Mouse (Mus musculus): ENCODE measurements at regions not wholly inside any gene's neighbourhood (a gene's known extent, or its start where the extent isn't known, plus 50 kb on each side); places are given as distances from the start of the nearest gene placed in this dataset.

DNA sequence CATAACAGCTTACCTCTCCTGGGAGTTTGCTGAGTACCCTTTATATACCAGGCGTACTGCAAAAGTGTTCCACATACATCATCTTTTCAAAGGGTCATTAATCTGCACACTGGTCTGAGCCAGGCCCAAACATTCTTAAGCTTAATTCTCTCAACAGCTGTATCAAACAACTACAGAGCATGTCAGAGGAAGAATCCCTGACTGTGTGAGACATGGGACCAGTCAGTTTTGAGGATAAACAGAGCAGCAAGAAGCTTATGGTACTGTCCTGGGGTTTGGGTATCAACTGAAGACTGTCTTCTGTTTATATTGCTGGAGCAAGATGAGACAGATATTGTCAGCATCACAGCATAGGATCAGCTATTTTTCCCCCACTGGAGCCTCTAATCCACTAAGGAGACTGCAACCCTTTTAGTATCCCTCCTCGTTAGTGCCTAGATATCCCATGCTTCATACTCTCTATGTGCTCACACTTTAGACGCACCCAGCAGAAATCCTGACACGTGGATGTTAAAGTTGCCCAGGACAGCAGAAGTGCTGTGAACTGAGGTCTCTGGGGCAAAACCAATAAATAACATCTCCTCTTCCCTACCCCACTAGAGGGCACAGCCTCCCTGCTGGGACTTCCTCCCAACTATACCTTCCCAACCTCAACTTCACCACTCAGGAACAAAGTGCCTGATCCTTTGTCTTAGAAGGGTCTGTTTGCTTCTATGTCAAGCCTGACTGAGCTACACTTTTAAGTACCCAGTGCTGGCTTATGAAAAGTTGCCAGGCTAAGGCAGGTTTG is 271.6 kb downstream of the Gm826 start:
- peak; percentile 1 for DNase-seq

DNA sequence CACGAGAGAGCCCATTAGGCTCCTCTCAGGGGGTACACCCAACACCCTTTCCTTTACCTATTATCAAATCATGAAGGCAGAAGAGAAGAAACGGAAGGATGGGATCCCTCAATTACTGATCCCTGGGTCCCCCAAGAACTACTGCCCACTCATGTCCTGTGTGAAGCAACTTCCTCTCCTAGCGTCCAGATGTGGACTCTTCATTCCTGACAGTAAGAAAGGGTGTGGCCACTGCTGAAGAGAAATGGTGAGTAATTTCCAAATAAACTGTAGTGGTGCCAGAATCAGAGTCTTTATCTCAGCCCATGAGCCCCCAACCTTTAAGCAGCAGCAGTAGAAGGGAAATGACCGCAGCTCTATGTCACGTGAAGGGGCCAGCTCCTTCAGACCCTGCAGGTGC is 273.9 kb downstream of the Gm826 start:
- DNase-seq, result no peak

DNA sequence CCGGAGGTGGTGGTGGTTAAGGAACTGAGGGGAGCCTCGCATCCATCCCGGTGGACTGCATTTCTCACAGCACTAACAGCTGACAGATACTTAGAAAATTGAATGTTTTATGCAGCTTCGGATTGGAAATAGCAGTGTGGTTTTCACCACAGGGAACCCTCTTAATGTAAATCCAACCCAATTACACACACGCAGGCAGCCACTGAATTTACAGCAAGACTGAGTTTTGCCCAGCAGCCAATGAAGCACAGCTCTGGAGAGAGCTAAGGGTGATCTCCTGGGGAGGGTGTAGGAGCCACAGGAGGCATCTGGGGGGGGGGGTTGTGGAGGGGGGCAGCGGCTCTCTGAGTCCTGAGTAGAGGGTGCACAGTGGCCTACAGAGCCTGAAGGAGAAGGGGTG is 276.8 kb downstream of the Gm826 start:
- DNase-seq, result no peak

DNA sequence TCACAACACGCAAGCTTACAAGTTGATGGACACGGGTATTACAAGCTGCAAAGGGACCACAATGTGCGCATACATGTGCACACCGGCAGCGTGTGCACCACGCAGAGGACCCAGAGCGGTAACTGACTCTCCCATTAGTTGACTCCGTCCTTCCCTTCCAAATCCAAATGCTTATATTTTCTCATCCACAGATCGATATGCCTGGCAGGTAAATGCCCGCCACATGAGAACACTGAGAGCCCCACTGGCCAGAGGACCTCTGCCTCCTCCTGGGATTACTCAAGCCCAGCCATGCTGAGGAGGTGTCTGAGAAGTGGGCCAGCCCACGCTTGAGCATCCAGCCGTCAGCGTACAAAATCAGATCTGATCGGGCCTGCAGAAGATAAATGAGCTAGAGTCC is 279.6 kb downstream of the Gm826 start:
- DNase-seq, result no peak

DNA sequence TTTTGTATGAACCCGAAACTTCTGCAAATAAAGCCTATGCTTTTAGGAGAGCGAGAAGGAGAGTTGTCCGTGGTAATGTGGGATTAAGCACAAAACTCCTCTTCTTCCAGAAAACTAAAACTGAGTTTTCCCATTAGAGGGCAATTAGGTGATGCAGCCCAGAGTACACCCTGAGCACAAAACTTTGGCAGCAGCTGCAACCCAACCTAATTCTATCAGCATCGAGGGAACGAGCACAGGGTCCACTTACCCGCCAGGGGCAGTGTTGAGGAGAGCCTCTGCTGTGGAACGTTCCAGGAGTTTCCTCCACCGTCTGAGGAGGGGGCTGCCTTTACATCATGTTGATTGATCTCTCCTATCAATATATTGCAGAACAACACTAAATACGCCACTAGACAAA is 285.7 kb downstream of the Gm826 start:
- no peak for DNase-seq

DNA sequence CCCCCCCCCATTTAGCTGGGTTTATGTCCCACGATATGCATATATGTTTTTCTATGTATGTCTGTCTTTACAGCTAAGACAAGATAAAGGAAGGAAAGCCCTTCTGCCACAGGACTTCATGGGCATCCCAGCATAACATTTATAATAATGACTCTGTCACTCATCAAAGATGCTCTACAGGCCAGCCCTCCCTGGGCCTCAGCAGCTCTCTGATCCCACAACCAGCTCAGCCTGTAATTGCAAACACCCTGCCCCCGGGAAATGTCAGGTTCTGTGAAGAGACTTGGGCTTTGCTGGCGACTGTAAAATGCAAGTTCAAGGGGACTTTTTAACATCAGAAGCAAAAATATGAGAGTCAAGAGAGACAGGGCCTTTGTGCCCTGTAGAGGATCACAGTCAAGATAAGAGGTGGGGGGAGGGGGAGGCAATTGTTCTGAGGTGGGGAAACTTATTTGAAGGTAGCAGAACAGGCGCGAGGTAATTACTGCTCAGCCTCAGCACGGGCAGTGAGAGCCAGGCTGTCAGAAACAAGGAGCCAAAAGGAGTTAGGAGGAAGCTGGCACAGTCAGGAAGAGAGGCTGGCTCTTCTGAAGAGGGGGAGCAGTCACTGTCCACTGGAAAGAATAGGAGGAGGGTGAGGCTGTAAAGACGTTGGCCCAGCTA is 286.9 kb downstream of the Gm826 start:
- DNase-seq, result no peak

DNA sequence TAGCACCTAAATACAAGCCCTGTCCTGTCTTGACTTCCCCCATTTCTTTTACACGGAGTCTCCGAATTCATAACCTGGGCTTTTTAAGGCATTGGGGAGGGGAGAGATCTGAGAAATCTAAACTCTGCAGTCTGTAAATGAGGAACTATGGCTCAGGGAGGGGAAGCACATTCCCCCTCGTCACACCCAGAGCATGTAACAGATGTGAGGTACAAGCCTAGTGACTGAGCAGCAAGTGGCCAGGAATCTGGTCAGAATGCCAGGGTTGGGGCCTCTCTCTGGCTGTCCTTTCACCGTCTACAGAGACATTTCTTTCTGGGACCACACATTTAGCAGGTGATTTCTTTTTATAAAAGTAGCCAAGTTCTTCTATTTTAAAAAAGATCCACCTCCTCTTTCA is 289.4 kb downstream of the Gm826 start:
- no peak for DNase-seq

DNA sequence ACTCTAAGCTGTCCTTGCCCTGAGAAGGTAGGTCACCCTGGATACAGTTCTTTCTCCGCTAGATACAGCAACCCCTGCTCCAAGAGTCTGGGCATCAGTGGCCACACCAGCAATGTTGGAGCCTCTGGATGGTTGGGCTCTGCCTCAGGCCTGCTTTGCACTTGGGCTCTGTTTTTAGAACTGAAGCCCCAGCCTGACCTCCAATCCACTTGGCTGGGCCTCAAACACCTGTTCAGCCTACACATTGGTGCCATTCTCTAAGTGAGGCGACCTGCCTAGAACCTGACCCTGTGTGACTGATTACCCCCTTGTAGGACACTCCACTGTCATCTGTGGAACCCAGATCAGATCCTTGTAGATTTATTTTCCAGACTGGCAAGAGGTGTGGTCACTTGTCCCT is 289.8 kb downstream of the Gm826 start:
- no peak for DNase-seq

DNA sequence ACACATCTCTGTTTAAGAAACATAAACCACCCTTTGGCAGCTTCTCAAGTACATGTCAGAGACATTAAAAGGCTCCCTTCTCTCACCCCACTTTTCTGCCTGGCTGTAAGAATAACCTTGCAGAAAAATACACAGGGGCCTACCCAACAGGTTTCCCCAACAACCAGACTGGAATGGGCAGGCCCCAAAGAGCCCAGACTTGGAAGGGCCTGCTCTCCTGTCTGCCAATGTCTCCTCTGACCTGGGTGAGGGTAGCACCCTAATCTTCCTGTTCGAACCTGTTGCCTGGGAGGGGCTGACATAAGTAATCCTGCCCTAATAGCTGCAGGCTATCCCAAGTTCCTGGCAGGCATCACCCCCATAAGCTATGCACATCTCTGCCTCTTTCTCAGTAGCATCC is 304.5 kb downstream of the Gm826 start:
- DNase-seq, result no peak

DNA sequence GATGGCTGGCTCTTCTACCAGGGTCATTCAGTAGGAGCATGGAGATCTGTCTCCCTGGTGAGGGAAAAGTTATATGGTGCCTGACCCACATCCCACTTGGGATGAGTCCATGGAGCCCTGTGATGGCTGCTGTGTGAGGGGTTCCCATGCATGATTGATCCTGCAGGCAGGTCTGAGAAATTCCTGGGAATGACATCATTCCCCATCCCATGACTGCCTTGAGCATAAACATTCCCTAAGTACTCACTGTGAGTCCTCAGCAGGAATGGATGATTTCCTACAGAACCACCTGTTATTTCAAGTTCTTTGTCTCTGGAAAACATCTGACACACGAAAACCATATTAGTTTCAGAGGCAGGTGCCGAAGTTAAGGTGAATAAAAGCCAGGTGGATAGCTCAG is 305.5 kb downstream of the Gm826 start:
- DNase-seq, result no peak

DNA sequence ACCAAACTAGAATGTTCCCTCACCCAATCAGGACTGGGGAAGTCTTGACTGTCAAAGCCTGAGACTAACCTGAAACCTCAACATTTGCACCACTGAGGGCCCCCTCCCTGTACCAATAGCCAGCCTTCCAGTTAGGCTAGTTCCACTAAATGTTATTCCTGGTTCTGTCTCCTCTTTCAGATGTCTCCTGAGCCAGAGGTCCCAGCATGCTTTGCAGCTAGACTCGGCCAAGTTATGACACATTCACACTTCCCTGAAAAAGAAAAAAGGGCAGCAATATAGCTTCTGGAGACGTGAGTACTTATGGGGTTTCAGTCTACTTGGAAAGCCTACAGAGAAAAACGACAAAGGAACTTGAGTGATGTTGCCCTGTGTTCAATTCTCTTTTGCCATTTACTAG is 308.1 kb downstream of the Gm826 start:
- no peak for DNase-seq

DNA sequence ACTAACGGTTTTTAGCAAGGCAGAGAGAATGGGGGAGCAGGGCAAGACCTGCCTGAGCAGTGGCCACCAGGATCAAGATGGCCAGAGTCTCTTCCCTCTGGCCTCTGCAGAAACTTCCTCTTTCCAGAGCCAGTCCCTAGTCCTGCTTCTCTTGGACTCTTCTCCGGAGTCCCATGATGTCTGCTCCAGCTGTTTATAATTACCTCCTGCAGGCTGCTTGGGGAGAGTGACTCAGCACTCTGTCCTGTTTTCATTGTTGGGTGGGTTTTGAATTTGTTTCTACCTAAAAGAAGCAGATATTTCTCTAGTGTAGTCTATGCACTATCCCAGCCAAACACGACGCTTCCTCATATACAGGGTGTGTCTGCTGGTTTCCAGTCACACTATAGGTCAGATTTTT is 312.4 kb downstream of the Gm826 start:
- DNase-seq, result no peak

DNA sequence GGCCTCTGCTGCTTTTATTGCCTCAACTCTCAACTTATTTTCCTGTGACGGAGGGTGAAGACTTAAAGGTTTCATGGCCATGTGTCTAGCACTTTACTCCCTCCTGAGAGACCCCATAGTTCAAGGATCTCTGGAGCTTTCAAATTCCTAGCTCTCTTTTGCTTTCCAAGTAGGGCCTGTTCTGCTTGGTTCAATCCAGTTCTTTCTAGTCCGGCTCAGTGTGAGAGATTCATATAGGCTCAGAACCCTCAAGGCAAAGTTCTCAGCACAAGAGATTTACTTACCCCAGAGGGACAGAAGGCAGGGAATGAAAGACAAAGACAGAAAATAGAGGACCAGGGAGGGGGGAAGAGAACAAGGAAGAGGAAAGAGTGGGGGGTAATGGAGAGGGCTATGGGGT is 313.1 kb downstream of the Gm826 start:
- no peak for DNase-seq

DNA sequence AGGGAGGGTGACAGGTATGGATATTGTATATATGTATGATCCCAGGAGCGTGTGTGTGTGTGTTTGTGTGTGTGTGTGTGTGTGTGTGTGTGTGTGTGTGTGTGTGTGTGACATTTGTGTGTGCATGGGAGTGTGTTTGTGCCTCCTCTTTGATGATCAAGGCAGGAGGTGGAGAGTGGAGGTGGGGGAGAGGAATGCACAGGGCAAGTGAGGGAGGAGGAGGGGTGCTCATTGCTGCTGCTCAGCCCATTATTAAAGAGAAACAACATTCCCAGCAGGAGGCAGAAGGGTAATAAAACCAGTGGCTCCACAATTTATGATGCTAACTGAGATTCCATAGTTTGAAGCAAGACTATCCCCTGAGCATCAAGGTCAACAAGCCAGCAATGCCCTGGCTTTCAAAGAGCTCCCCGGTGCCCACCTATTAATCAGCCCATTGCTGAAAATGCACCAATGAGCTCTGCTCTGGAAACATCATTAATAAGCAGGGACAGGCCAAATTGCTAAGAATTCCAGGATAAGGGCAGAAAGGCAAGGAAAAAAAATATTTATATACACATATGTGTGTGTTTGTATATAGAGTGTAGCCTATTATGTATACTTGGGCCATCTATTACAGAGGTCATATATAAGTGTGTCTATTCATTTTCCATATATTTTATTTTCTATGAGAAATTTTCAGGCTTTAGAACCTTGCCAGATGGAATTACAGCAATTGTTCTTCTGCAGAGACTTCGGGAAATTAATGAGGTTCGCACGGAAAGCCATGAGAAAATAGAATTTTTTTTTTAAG is 316.7 kb downstream of the Gm826 start:
- DNase-seq, result no peak

DNA sequence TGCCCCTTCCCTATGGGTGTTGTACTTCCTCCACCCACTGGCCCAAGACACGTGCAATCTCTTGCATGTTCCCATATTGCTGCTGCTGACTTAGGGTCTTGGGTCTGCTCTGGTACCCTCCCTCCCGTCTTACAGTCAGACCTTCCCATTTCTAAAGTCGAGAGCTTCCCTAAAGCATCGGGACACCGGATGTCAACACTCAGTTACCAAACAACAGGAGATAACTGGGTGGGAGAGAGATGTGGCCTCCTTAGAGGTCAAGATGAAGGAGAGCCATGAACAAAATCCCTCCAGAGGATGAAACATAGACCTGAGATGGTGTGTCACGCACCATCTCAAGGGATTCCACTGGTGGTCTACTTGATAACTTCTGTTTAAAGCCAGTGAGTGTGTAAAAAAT is 322.5 kb downstream of the Gm826 start:
- no peak for DNase-seq

DNA sequence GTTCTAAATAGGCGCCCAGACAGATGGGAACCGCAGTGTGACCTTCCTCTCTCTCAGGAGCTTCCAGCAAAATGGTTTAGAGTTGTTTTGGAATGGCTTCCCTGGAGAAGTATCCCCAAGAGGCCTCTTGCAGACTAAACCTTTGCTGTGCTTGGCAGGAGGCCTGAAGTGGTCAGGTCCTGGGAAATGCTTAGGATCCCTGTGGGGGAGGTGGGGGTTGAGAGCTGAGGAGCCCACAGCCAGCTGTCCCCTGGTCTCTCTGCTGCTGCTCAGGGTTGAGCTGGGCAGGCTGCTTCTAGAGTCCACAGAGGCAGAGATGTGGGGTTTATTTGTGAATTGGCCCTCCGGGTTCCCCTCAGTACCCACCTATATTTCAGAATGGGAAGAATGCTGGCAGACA is 331.3 kb downstream of the Gm826 start:
- DNase-seq, result no peak

DNA sequence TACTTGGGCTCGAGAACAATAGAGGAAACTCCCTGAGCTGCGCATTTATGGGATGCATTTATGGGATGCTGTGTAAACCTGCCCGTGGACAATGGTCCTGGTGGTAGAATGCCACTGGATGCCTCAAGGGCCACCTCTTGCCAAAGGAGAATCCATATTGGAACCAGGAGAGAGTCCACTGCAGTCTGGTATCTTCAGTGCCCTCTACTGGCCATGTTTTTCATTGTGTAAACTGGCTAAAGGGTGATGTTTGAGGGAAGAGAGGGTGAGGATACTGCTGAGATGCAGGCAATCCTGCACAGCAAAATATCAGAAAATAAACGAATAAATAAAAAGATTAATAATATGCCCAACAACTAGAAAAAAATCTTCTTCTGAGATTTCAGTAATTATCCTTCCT is 333.5 kb downstream of the Gm826 start:
- no peak for DNase-seq

DNA sequence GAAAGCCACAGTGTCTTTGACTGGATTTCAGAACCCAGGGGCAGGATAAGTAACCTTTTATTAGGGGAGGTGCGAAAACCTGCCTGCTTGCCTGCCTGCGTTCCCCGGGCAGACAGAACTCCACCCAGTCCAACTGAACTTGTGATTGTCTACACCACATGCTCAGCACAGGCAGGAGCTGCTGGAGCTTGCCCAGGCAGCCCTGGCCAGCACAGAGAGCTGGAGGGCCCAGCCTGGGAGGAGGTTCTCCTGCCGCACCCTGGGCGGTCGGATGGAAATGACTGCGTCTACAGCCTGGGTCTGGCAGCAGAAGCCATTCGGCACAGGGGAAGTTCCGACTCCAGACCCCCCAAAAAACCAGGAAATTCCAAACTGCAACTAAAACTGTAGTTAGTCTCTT is 336.6 kb downstream of the Gm826 start:
- DNase-seq, result no peak

DNA sequence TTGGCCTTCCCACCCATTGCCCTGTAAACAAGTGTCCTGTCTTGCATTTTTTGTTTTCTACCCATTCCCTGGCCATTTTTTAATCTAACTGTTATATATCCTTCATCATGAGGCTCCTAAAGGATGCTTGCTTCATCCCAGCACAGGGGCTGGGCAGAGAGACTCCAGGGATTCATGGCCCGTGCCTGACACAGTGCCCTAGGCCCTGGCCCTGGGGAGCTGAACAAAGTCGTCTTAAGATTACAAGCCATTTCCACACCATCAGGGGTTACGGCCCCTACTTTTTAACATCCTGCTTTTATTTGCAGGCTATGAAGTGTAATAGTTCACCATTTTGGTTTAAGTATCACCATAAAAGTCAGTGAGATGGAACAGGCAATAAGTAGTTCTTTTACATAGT is 339.5 kb downstream of the Gm826 start:
- no peak for DNase-seq

DNA sequence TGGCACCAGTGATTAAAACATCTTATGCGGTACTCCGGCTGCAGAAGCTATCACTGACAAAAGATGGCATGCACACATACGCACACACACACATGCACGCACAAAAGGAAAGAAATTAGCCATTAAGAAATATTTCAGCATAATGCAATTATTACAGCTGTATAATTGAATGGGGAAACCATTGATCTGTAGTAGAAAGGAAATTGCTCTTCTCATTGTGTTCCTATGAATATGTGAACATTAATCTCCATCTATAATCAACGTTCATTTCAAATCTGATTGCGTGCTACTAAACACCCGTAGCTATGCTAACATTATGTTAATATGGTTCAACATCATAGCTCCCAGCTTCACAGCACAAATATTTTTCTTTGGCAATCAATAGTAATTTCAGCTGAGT is 347.2 kb downstream of the Gm826 start:
- DNase-seq, result no peak

DNA sequence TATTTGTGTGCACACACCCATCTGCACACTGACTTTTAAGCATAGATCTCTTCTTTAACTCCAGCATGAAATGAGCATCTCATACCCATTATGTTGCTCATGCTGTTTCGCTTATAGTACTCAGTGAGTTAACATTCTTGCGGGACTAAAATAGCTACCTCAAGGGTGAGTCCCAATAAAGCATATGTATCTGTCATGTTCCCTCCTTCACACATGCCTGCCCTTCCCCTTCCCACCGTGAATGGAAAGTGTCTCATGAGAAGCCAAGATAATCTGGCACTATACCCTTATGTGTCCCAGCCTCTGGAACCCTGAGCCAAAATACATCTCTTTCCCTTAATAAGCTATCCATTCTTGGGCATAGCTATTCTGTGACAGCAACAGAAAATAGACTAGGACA is 352.3 kb downstream of the Gm826 start:
- no peak for DNase-seq

DNA sequence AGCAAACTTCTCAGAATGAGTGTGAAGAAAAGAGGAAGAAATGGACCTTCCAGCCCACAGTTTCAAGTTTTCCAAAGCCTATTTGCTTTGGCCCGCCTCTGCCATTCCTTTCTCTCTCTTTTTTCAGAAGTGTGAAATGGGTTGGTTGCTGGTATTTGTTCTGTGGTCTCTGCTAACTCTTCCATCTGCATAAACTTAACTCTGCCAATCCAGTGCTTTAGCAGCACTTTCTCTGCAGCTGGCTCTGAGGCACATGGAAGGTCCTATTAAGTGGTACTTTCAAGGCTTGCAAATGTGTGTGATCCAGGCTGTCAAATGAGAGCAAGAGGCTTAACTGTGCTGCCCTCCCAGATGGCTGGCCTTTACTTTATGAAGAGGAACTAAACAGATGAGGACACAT is 383.6 kb downstream of the Gm826 start:
- no peak for DNase-seq

DNA sequence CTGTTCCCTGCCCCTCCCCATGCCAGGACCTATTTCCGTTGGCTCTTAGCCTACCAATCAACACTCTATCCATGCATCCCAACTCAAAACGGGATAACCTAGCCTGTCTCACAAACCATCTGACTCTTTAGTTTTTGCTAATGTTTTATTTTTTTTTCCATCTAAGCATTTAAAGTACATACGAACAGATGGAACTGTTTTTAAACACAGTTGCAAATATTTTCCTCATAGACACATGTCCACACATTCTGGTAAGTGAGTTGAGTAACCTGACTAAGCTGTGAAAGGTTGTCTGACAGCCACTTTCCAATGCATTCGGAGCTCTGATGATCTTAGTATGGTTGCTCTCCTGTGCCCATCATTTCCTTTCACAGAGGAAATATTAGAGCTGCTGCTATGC is 384.9 kb downstream of the Gm826 start:
- DNase-seq, result no peak

DNA sequence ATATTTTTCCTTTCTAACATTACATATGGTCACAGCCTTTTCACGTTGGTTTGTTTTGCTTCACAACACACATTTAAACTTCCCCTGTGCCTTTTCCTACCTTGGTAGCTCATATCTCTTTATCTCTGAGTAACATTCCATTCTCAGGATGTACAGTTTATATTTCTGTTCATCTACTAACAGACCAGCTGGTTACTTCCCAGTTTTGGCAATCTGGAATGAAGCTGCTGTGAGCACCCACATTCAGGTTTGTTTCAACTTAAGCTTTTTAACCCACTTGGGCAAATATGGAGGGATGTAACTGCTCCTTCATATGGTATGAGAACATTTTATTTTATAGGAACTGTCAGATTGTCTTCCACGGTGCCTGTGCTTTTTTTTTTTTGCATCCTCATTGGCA is 403.2 kb downstream of the Gm826 start:
- no peak for DNase-seq

Data from thymus, postnatal 25 days (tissue).